Mouse (Mus musculus) forebrain, embryonic 10.5 days (tissue): ENCODE data around the gene Ntsr2. TPM values are rescaled to one million over a fixed set of nuclear protein-coding genes. Genes with fewer than 3 reads are reported as not detected.
"Not testable (repeated sequence)": the region's sequence is repeated elsewhere in the genome, so short reads cannot be mapped to it uniquely, and the experiment has no call there.

ENCODE experiments used
- DNase-seq: peaks from one replicate; pipeline ENCODE4 v3.0.0-alpha.2; 2017; ENCODE audit warnings: low spot score; ENCODE audit errors: extremely low spot score
- H3K27ac ChIP-seq: fragments of 300-500 bp; sonication (generic); 2 replicates; pipeline ENCODE4 v1.5.1; 2016; ENCODE audit warnings: mild to moderate bottlenecking
- H3K27me3 ChIP-seq: fragments of 300-500 bp; sonication (generic); 2 replicates; pipeline ENCODE4 v1.6.1; 2016; ENCODE audit warnings: mild to moderate bottlenecking; ENCODE audit not compliant: poor library complexity, severe bottlenecking
- H3K36me3 ChIP-seq: fragments of 300-500 bp; sonication (generic); replicated peaks from 2 replicates; pipeline ENCODE4 v1.6.1; 2016; ENCODE audit warnings: mild to moderate bottlenecking, moderate library complexity
- H3K4me1 ChIP-seq: fragments of 300-500 bp; sonication (generic); 2 replicates; pipeline ENCODE4 v1.6.1; 2016
- H3K4me3 ChIP-seq: fragments of 300-500 bp; sonication (generic); 2 replicates; pipeline ENCODE4 v1.5.1; 2016; ENCODE audit warnings: mild to moderate bottlenecking, moderate library complexity
- H3K9me3 ChIP-seq: fragments of 300-500 bp; sonication (generic); 2 replicates; pipeline ENCODE4 v1.6.1; 2016; ENCODE audit warnings: mild to moderate bottlenecking, moderate library complexity
- WGBS: fragments of 180-500 bp; shearing (Covaris S2); methylation state at CpG from one replicate; pipeline ENCODE4 v1.1.7; 2016; 5-methylcytosine and 5-hydroxymethylcytosine counted together
- polyA plus RNA-seq: library from polyadenylated mRNA; unstranded; fragments of >200 nt; fragmentation: Nextera tagmentation; extraction: Ambion mirVana; gene quantifications from 2 replicates; pipeline ENCODE4 v1.2.1, GENCODE M21; 2016

Gene Ntsr2
- polyA plus RNA-seq, 1 experiment from 2014 or later = not detected

DNA sequence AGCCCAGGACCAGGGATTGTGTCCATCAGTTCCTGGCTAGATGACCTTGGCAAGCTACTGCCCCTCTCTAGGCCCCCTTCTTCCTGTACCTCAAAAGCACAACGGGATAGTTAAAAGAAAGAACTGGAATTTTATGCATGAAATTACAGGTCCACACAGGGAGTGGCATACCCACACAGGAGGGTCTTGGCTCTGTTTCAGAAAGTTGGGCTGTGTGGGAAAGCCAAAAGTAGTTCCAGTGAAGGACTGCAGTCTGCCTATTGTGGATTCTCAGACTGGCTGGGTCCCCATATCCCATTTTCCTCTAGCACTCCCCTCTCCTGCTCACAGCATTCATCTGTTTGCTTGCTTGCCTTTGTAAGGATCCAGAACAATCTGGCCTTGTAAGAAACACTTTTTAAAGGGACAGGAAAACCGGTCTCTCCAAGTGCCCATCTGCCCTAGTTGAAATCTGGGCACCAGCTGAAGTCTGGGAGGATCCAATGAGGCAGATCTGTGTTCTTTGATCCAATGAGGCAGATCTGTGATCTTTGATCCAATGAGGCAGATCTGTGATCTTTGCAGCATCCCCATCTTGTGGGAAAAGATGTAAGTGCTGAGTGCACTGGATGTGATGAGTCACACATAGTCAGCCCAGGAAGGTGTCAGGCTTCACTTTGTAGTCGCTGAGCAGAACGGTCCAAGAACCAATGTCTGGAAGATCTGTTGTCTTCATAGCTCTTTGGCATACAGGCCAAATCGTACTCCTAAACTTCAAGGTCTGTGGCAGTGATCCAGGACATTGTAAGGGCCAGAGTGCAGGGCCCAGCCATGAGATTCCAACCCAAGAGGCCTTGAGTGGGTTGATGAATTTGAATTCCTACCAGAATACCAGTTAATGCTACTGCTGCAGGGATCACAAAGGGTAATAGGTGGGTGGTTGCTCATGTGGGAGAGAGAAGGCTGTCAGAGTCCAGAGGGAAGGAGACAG, 4.0 kb downstream of the Ntsr2 start:
- no peak for DNase-seq
- WGBS = 86% methylated on average over 5 of the region's 5 CpGs
- no peaks in the 10 kb centered on the region for H3K9me3 ChIP-seq
- peaks cover 40% of the 10 kb centered on the region for H3K27me3 ChIP-seq
- peaks cover 8% of the 10 kb centered on the region for H3K4me1 ChIP-seq
- H3K36me3 ChIP-seq = no peaks in the 10 kb centered on the region
- no peak overlapping the region for H3K4me3 ChIP-seq
- H3K27ac ChIP-seq = no peak overlapping the region

DNA sequence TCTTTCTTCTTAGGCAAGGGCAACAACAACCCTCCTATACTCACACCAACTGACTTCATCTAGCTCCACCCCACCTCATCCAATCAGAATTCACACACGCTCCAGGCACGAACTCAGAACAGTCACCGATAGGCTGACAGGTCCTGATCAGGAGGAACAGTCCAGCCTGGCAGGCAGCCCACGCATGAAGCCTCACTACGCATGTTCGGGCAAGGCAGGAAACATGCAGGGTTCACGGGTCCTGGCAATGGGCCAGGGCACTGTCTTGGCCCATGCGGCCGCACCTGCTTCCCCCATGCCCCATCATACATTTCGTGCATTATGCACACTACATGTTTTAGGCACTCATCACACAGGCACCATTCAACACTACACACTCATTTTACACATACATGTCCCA, 8.3 kb downstream of the Ntsr2 start:
- H3K27me3 ChIP-seq = no peaks in the 10 kb centered on the region
- no peak for DNase-seq
- no peaks in the 10 kb centered on the region for H3K36me3 ChIP-seq
- H3K9me3 ChIP-seq = no peaks in the 10 kb centered on the region
- no peak overlapping the region for H3K27ac ChIP-seq
- peaks cover 16% of the 10 kb centered on the region for H3K4me1 ChIP-seq
- WGBS = 93% methylated on average over 10 of the region's 10 CpGs
- no peak overlapping the region for H3K4me3 ChIP-seq

GRCm38 (mm10) chr12:16661936-16662335, 8.8 kb downstream of the Ntsr2 start:
- DNase-seq = no peak
- Histone ChIP-seq H3K4me1 (peaks cover 16% of the 10 kb centered on the region), H3K27me3 (no peaks in the 10 kb centered on the region), H3K27ac (no peak overlapping the region), H3K4me3 (no peak overlapping the region), H3K36me3 (no peaks in the 10 kb centered on the region), H3K9me3 (no peaks in the 10 kb centered on the region)
- 88% methylated on average over 2 of the region's 2 CpGs for WGBS

DNA sequence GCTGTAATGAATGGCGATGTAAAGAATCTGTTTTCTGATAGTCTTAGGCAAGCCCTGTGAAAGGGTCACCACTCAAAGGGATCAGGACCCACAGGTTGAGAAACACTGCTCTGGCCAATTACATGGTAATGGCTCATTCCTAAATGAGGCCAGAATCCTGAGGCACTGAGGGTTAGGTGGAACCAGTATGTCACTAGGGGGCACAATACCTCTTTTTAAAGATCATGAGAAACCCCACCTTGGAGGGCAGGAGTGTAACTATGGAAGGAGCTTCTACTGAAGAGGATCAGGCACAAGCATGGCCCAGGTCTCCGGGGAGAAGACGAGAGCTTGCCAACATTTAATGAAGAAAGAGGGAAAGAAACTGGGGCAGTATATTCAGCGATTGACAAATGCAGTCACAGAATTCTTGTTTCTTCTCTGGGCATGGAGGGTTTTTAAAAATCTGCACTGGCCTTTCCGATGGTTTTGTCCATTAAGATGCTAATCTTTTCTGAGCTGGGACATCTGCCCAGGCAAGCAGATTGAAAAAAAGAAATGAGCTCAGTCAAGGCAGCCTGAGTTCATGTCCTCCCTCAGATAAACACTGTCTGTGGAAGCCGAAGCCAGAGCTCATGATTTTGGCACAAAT, 9.9 kb downstream of the Ntsr2 start:
- H3K4me3 ChIP-seq = no peak overlapping the region
- H3K9me3 ChIP-seq = no peaks in the 10 kb centered on the region
- no peaks in the 10 kb centered on the region for H3K36me3 ChIP-seq
- peaks cover 16% of the 10 kb centered on the region for H3K4me1 ChIP-seq
- DNase-seq = no peak
- H3K27me3 ChIP-seq = no peaks in the 10 kb centered on the region
- no peak overlapping the region for H3K27ac ChIP-seq
- WGBS = 77% methylated on average over 6 of the region's 6 CpGs

DNA sequence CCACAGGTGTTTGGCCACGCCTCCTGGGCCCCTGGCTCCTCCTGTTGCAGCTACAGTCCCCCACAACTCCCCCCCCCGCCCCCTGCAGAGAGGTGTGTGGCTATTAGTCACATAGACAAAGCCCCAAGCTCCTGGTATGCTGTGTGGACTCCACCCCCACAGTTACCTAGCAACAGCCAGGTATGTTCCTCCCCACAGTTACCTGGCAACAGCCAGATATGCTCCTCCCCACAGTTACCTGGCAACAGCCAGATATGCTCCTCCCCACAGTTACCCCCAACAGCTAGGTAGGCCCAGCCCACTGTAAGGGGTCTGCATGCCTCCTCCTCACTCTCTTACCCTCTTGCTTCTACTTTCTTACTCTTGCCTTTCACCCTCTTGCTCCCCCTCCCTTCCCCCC, 11.8 kb downstream of the Ntsr2 start:
- peaks cover 16% of the 10 kb centered on the region for H3K4me1 ChIP-seq
- peaks cover 6% of the 10 kb centered on the region; the same call in 1 of the 2 replicates for H3K36me3 ChIP-seq
- DNase-seq = peak; percentile 55
- WGBS = no CpG with 5 or more reads among the region's 2 CpGs
- H3K4me3 ChIP-seq = no peak overlapping the region
- no peak overlapping the region for H3K27ac ChIP-seq
- H3K9me3 ChIP-seq = no peaks in the 10 kb centered on the region
- no peaks in the 10 kb centered on the region for H3K27me3 ChIP-seq

DNA sequence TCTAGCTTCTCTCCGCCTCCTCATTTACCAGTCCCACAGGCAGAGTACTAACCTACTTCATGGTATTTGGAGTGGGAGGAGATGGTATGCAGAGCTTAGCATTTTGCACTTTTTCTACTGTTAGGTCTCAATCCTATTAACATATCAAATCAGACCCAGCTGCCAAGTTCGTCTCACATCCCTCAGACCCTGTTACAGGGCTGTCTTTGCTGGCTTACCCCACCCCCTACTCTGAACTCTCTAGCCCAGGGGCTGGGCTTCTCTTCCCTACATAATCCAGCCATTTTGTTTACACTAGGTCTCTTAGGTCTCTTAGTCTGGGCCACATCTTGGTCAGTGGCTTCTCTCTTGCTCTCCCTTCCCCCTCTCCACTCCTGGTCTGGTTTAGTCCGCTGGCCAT, 16.0 kb downstream of the Ntsr2 start:
- Histone ChIP-seq H3K27ac (no peak overlapping the region), H3K27me3 (no peaks in the 10 kb centered on the region), H3K36me3 (peaks cover 46% of the 10 kb centered on the region), H3K4me1 (peaks cover 16% of the 10 kb centered on the region), H3K9me3 (no peaks in the 10 kb centered on the region), H3K4me3 (no peak overlapping the region)
- WGBS = 77% methylated on average over 3 of the region's 3 CpGs
- DNase-seq = no peak

- H3K27me3 ChIP-seq = no peaks in the 10 kb centered on the region
- no peak overlapping the region for H3K4me3 ChIP-seq
- no peaks in the 10 kb centered on the region for H3K9me3 ChIP-seq
- no peaks in the 10 kb centered on the region for H3K4me1 ChIP-seq
- H3K27ac ChIP-seq = no peak overlapping the region
- no peak for DNase-seq
- WGBS = 94% methylated on average over 10 of the region's 10 CpGs
- peaks cover 75% of the 10 kb centered on the region for H3K36me3 ChIP-seq
These were observed 19.1 kb downstream of the Ntsr2 start for GRCm38 (mm10) chr12:16672246-16672645.

DNA sequence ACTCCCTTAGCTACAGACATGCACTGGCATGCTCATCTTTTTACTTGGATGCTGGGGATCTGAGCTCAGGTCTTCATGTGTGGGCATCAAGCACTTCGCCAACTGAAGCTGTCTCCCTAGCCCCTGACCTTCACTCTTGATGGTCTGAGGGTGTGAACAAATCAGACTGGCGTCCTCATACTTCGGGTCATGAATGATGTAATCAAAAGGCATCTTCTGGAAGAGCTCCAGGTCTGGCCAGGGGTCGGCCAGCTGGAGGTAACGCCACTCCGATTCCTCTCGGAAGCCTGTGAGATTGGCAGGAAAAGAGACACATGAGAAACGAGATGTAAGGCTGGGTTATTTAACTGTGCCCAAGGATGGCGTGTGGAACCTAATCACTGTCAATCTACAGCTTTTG, 37.4 kb downstream of the Ntsr2 start:
- peaks cover 78% of the 10 kb centered on the region for H3K36me3 ChIP-seq
- no peak for DNase-seq

GRCm38 (mm10) chr12:16694783-16695182, 41.6 kb downstream of the Ntsr2 start:
- H3K36me3 ChIP-seq = peaks cover 90% of the 10 kb centered on the region
- no peaks in the 10 kb centered on the region for H3K4me1 ChIP-seq
- 78% methylated on average over 5 of the region's 5 CpGs for WGBS
- no peaks in the 10 kb centered on the region for H3K27me3 ChIP-seq
- H3K27ac ChIP-seq = no peak overlapping the region
- no peak for DNase-seq
- no peak overlapping the region for H3K4me3 ChIP-seq
- no peaks in the 10 kb centered on the region for H3K9me3 ChIP-seq

More for the DNA sequence above, 37.4 kb downstream of the Ntsr2 start:
- WGBS = 96% methylated on average over 9 of the region's 9 CpGs
- no peaks in the 10 kb centered on the region for H3K4me1 ChIP-seq
- no peak overlapping the region for H3K27ac ChIP-seq
- no peaks in the 10 kb centered on the region for H3K9me3 ChIP-seq
- H3K27me3 ChIP-seq = no peaks in the 10 kb centered on the region
- H3K4me3 ChIP-seq = no peak overlapping the region

DNA sequence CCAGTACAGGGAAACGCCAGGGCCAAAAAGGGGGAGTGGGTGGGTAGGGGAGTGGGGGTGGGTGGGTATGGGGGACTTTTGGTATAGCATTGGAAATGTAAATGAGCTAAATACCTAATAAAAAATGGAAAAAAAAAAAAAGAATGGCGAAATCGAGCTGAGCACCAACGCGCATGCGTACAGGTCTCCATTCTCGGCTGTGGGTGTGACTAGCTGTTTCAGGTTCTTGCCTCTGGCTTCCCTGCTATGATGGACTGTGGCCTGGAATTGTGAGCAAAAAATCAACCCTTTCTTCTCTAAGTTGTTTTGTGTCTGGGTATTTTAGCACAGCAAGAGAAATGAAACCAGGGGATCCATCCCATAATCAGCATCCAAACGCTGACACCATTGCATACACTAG, 42.1 kb downstream of the Ntsr2 start:
- H3K27ac ChIP-seq, H3K4me3 ChIP-seq, H3K27me3 ChIP-seq, H3K9me3 ChIP-seq, H3K4me1 ChIP-seq, DNase-seq: not testable (repeated sequence)
- WGBS = 94% methylated on average over 7 of the region's 8 CpGs
- H3K36me3 ChIP-seq = peaks cover 91% of the 10 kb centered on the region

GRCm38 (mm10) chr12:16696146-16696545, 43.0 kb downstream of the Ntsr2 start:
- no peak overlapping the region for H3K27ac ChIP-seq
- no peaks in the 10 kb centered on the region for H3K27me3 ChIP-seq
- H3K4me3 ChIP-seq = no peak overlapping the region
- no peaks in the 10 kb centered on the region for H3K4me1 ChIP-seq
- H3K36me3 ChIP-seq = peaks cover 91% of the 10 kb centered on the region
- 91% methylated on average over 13 of the region's 13 CpGs for WGBS
- DNase-seq = no peak
- H3K9me3 ChIP-seq = no peaks in the 10 kb centered on the region

DNA sequence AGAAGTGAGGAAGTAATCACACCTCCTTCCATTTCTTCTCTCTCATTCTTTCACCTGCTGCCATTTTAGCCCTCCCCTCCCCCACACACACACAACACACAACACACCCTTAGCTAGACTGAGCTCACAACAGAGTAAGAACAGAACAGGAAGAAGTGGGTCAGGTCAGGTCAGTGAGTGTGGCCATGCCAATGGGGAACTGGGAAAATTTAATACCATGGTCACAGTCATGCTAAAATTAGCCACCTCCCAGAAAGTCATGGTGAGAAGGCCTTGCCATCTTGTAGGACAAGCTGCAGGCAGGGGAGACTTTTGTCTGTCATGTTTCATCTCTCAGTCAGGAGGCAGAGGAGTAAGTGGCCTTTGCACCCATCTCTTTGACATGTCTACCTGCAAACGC, 45.5 kb downstream of the Ntsr2 start:
- no peaks in the 10 kb centered on the region for H3K4me1 ChIP-seq
- H3K36me3 ChIP-seq = peaks cover 91% of the 10 kb centered on the region
- DNase-seq = no peak
- H3K9me3 ChIP-seq = no peaks in the 10 kb centered on the region
- H3K27ac ChIP-seq = no peak overlapping the region
- H3K27me3 ChIP-seq = no peaks in the 10 kb centered on the region
- 89% methylated on average over 1 of the region's 1 CpGs for WGBS
- H3K4me3 ChIP-seq = no peak overlapping the region
